Mouse (Mus musculus) lung, postnatal 0 days (tissue): ENCODE measurements at regions not wholly inside any gene's neighbourhood (a gene's known extent, or its start where the extent isn't known, plus 50 kb on each side); places are given as distances from the start of the nearest gene placed in this dataset.

Experiments
- CTCF ChIP-seq: IDR thresholded peaks from 2 replicates; pipeline ENCODE4 v1.5.1; 2016; ENCODE audit warnings: antibody characterized with exemption, mild to moderate bottlenecking
- EP300 ChIP-seq: IDR thresholded peaks from 2 replicates; pipeline ENCODE4 v1.6.1; 2016; ENCODE audit warnings: antibody characterized with exemption, mild to moderate bottlenecking, control low read depth

- TF ChIP-seq CTCF (no peak), EP300 (no peak)
These were observed 118.8 kb upstream of the Rnd3 start for GRCm38 (mm10) chr2:51267662-51268061.
